Mouse (Mus musculus) CH12.LX (cell line): Measurements from ENCODE around the gene Ptges. TPM values are rescaled to one million over a fixed set of nuclear protein-coding genes. Genes with fewer than 3 reads are reported as not detected.

Experiments
- DNase-seq: peaks from one replicate; pipeline ENCODE4 v3.0.0-alpha.2; 2013; ENCODE audit errors: extremely low read depth
- H3K27ac ChIP-seq: 2 replicates; pipeline ENCODE4 v1.5.1; 2012; ENCODE audit warnings: low read depth, mild to moderate bottlenecking, control low read depth, moderate library complexity; ENCODE audit not compliant: insufficient read depth
- H3K27me3 ChIP-seq: replicated peaks from 2 replicates; pipeline ENCODE3; 2012; ENCODE audit warnings: inconsistent platforms
- H3K36me3 ChIP-seq, 2 experiments: replicated peaks in 1 of 2; 2 replicates each; pipeline versions ENCODE3 to v1.6.1; 2012; ENCODE audit warnings: inconsistent platforms in 1 of 2, low read length in 1 of 2, mild to moderate bottlenecking in 1 of 2, mixed read lengths in 1 of 2, moderate library complexity in 1 of 2; ENCODE audit not compliant: control insufficient read depth in 1 of 2, insufficient read depth in 1 of 2
- H3K4me1 ChIP-seq, 2 experiments: 2 replicates each; pipeline ENCODE4 v1.6.1; 2012; ENCODE audit warnings: inconsistent platforms in 1 of 2, moderate library complexity in 1 of 2; ENCODE audit not compliant: insufficient read depth in 2 of 2, control insufficient read depth in 1 of 2
- H3K4me2 ChIP-seq: 2 replicates; pipeline ENCODE4 v1.6.1; 2012; ENCODE audit warnings: low read depth, mild to moderate bottlenecking, control low read depth; ENCODE audit not compliant: poor library complexity, insufficient read depth, severe bottlenecking
- H3K4me3 ChIP-seq, 3 experiments: fragments of 150-350 bp in 1 of 3; sonication (generic) in 1 of 3; replicated peaks in 1 of 3; 2 replicates each; pipeline versions ENCODE3 to v1.5.1; 2011 to 2012; ENCODE audit warnings: low read depth in 2 of 3, low read length in 2 of 3, mild to moderate bottlenecking in 2 of 3, moderate library complexity in 2 of 3, control low read depth in 1 of 3, improper control_type of control experiment in 1 of 3, inconsistent platforms in 1 of 3, mixed read lengths in 1 of 3; ENCODE audit not compliant: poor library complexity in 1 of 3
- H3K79me2 ChIP-seq: replicated peaks from 2 replicates; pipeline ENCODE4 v1.6.1; 2012; ENCODE audit warnings: mild to moderate bottlenecking, moderate library complexity; ENCODE audit not compliant: control insufficient read depth, poor library complexity, insufficient read depth, severe bottlenecking; ENCODE audit errors: extremely low read depth
- H3K9ac ChIP-seq: 2 replicates; pipeline ENCODE4 v1.6.1; 2012; ENCODE audit warnings: low read depth, mild to moderate bottlenecking, control low read depth, moderate library complexity; ENCODE audit not compliant: insufficient read depth
- H3K9me3 ChIP-seq: replicated peaks from 2 replicates; pipeline ENCODE3; 2012; ENCODE audit warnings: low read length, inconsistent platforms, mixed read lengths
- BHLHE40 ChIP-seq: IDR thresholded peaks from 2 replicates; pipeline ENCODE4 v1.6.1; 2011; ENCODE audit warnings: mild to moderate bottlenecking, low read depth, low read length, improper control_type of control experiment
- CHD1 ChIP-seq: IDR thresholded peaks from 2 replicates; pipeline ENCODE4 v1.6.1; 2012; ENCODE audit warnings: low read depth, low read length, improper control_type of control experiment, inconsistent platforms
- CHD2 ChIP-seq: IDR thresholded peaks from 2 replicates; pipeline ENCODE4 v1.6.1; 2011; ENCODE audit warnings: low read length, improper control_type of control experiment
- CTCF ChIP-seq, 2 experiments: IDR thresholded peaks in 1 of 2; conservative IDR thresholded peaks in 1 of 2; 2 replicates each; pipeline ENCODE4 v1.5.1; 2011 to 2012; ENCODE audit warnings: low read depth in 2 of 2, low read length in 2 of 2, improper control_type of control experiment in 1 of 2, inconsistent platforms in 1 of 2, mild to moderate bottlenecking in 1 of 2, moderate library complexity in 1 of 2
- E2F4 ChIP-seq: IDR thresholded peaks from 2 replicates; pipeline ENCODE4 v1.6.1; 2011; ENCODE audit warnings: low read depth, low read length, improper control_type of control experiment; ENCODE audit not compliant: insufficient replicate concordance
- ELF1 ChIP-seq: IDR thresholded peaks from 2 replicates; pipeline ENCODE4 v1.6.1; 2014; ENCODE audit warnings: low read depth, mild to moderate bottlenecking, inconsistent platforms, low read length, improper control_type of control experiment
- EP300 ChIP-seq: IDR thresholded peaks from 2 replicates; pipeline ENCODE4 v1.6.1; 2011; ENCODE audit warnings: low read length, improper control_type of control experiment
- ETS1 ChIP-seq: conservative IDR thresholded peaks from 2 replicates; pipeline ENCODE4 v1.6.1; 2012; ENCODE audit warnings: low read depth, mild to moderate bottlenecking, inconsistent platforms, low read length, improper control_type of control experiment, moderate library complexity
- GABPA ChIP-seq: IDR thresholded peaks from 2 replicates; pipeline ENCODE4 v1.6.1; 2012; ENCODE audit warnings: low read depth, low read length, improper control_type of control experiment, inconsistent platforms; ENCODE audit not compliant: insufficient replicate concordance
- HCFC1 ChIP-seq: IDR thresholded peaks from 2 replicates; pipeline ENCODE4 v1.6.1; 2012; ENCODE audit warnings: low read depth, mild to moderate bottlenecking, inconsistent platforms, low read length, improper control_type of control experiment
- IRF4 ChIP-seq: IDR thresholded peaks from 2 replicates; pipeline ENCODE4 v1.6.1; 2014; ENCODE audit warnings: low read depth, mild to moderate bottlenecking, inconsistent platforms, low read length, improper control_type of control experiment
- JUN ChIP-seq: IDR thresholded peaks from 2 replicates; pipeline ENCODE4 v1.6.1; 2011; ENCODE audit warnings: low read depth, mild to moderate bottlenecking, low read length, improper control_type of control experiment, moderate library complexity; ENCODE audit not compliant: insufficient read depth
- JUND ChIP-seq: conservative IDR thresholded peaks from 2 replicates; pipeline ENCODE4 v1.6.1; 2011; ENCODE audit warnings: low read depth, low read length, improper control_type of control experiment
- KAT2A ChIP-seq: IDR thresholded peaks from 2 replicates; pipeline ENCODE4 v1.6.1; 2012; ENCODE audit warnings: low read length, improper control_type of control experiment, inconsistent platforms; ENCODE audit not compliant: insufficient replicate concordance
- MAFK ChIP-seq: IDR thresholded peaks from 2 replicates; pipeline ENCODE4 v1.6.1; 2011; ENCODE audit warnings: low read length, improper control_type of control experiment; ENCODE audit not compliant: insufficient replicate concordance
- MAX ChIP-seq: IDR thresholded peaks from 2 replicates; pipeline ENCODE4 v1.6.1; 2011; ENCODE audit warnings: low read length, improper control_type of control experiment
- MAZ ChIP-seq: IDR thresholded peaks from 2 replicates; pipeline ENCODE4 v1.6.1; 2012; ENCODE audit warnings: low read depth, mild to moderate bottlenecking, inconsistent platforms, low read length, improper control_type of control experiment, moderate library complexity
- MEF2A ChIP-seq: IDR thresholded peaks from 2 replicates; pipeline ENCODE4 v1.6.1; 2014; ENCODE audit warnings: low read depth, mild to moderate bottlenecking, inconsistent platforms, low read length, improper control_type of control experiment, borderline replicate concordance
- MXI1 ChIP-seq: IDR thresholded peaks from 2 replicates; pipeline ENCODE4 v1.6.1; 2011; ENCODE audit warnings: mild to moderate bottlenecking, low read depth, low read length, improper control_type of control experiment
- MYC ChIP-seq: IDR thresholded peaks from 2 replicates; pipeline ENCODE4 v1.6.1; 2011; ENCODE audit warnings: low read depth, mild to moderate bottlenecking, improper control_type of control experiment, low read length
- NELFE ChIP-seq: IDR thresholded peaks from 2 replicates; pipeline ENCODE4 v1.6.1; 2011; ENCODE audit warnings: low read depth, low read length, improper control_type of control experiment
- NRF1 ChIP-seq: IDR thresholded peaks from 2 replicates; pipeline ENCODE4 v1.6.1; 2014; ENCODE audit warnings: low read depth, mild to moderate bottlenecking, inconsistent platforms, low read length, improper control_type of control experiment, moderate library complexity
- PAX5 ChIP-seq: IDR thresholded peaks from 2 replicates; pipeline ENCODE4 v1.6.1; 2012; ENCODE audit warnings: low read length, inconsistent platforms, mixed read lengths
- POLR2A ChIP-seq: IDR thresholded peaks from 2 replicates; pipeline ENCODE4 v1.6.1; 2011; ENCODE audit warnings: low read depth, mild to moderate bottlenecking, improper control_type of control experiment, low read length
- POLR2AphosphoS2 ChIP-seq: IDR thresholded peaks from 2 replicates; pipeline ENCODE4 v1.6.1; 2011; ENCODE audit warnings: low read depth, low read length, improper control_type of control experiment
- RAD21 ChIP-seq: IDR thresholded peaks from 2 replicates; pipeline ENCODE4 v1.6.1; 2011; ENCODE audit warnings: low read depth, mild to moderate bottlenecking, low read length, improper control_type of control experiment, moderate library complexity
- RCOR1 ChIP-seq: conservative IDR thresholded peaks from 2 replicates; pipeline ENCODE4 v1.6.1; 2012; ENCODE audit warnings: low read depth, mild to moderate bottlenecking, inconsistent platforms, low read length, improper control_type of control experiment
- SIN3A ChIP-seq: IDR thresholded peaks from 2 replicates; pipeline ENCODE4 v1.6.1; 2012; ENCODE audit warnings: low read length, improper control_type of control experiment, inconsistent platforms
- SMC3 ChIP-seq: IDR thresholded peaks from 2 replicates; pipeline ENCODE4 v1.6.1; 2011; ENCODE audit warnings: low read depth, low read length, improper control_type of control experiment
- TBP ChIP-seq: conservative IDR thresholded peaks from 2 replicates; pipeline ENCODE4 v1.6.1; 2011; ENCODE audit warnings: low read depth, low read length, improper control_type of control experiment
- TCF12 ChIP-seq: IDR thresholded peaks from 2 replicates; pipeline ENCODE4 v1.6.1; 2014; ENCODE audit warnings: low read depth, mild to moderate bottlenecking, inconsistent platforms, low read length, improper control_type of control experiment
- UBTF ChIP-seq: IDR thresholded peaks from 2 replicates; pipeline ENCODE4 v1.6.1; 2012; ENCODE audit warnings: low read depth, mild to moderate bottlenecking, inconsistent platforms, low read length, improper control_type of control experiment, moderate library complexity
- USF1 ChIP-seq: IDR thresholded peaks from 2 replicates; pipeline ENCODE4 v1.6.1; 2014; ENCODE audit warnings: low read depth, mild to moderate bottlenecking, inconsistent platforms, low read length, improper control_type of control experiment
- USF2 ChIP-seq: conservative IDR thresholded peaks from 2 replicates; pipeline ENCODE4 v1.6.1; 2011; ENCODE audit warnings: low read depth, low read length, improper control_type of control experiment
- ZC3H11A ChIP-seq: IDR thresholded peaks from 2 replicates; pipeline ENCODE4 v1.6.1; 2012; ENCODE audit warnings: low read depth, mild to moderate bottlenecking, inconsistent platforms, low read length, improper control_type of control experiment
- ZKSCAN1 ChIP-seq: IDR thresholded peaks from 2 replicates; pipeline ENCODE4 v1.6.1; 2012; ENCODE audit warnings: low read depth, inconsistent platforms, low read length, improper control_type of control experiment, borderline replicate concordance
- ZMIZ1 ChIP-seq: IDR thresholded peaks from 2 replicates; pipeline ENCODE4 v1.6.1; 2012; ENCODE audit warnings: low read depth, mild to moderate bottlenecking, inconsistent platforms, low read length, improper control_type of control experiment
- ZNF384 ChIP-seq: IDR thresholded peaks from 2 replicates; pipeline ENCODE4 v1.6.1; 2012; ENCODE audit warnings: low read depth, low read length, improper control_type of control experiment, inconsistent platforms
- dilution Hi-C: fragments of 300-500 bp; cut with MboI; formaldehyde crosslinking; loops from 2 replicates; pipeline ENCODE4 v1.14.3; 2020; ENCODE audit warnings: low sequenced_read_pairs; ENCODE audit not compliant: extremely low pct_unique_long_range_greater_than_20kb, extremely low pct_ligation_motif_present
- in situ Hi-C: fragments of 300-500 bp; cut with MboI; formaldehyde crosslinking; loops from 3 replicates; pipeline ENCODE4 v1.14.3; 2019; ENCODE audit warnings: low sequenced_read_pairs, low pct_ligation_motif_present, low pct_unique_long_range_greater_than_20kb, mixed read lengths
- polyA plus RNA-seq: library from polyadenylated mRNA; unstranded; fragments of >175 nt; gene quantifications from 2 replicates; pipeline ENCODE4 v1.2.1, GENCODE M21; 2012; ENCODE audit warnings: low read depth; ENCODE audit not compliant: insufficient read length
- total RNA-seq, 2 experiments: library from RNA; depleted of rRNA; stranded (reverse); fragments of 300-350 nt in 1 of 2; fragments of >200 nt in 1 of 2; gene quantifications; 2 replicates each; pipeline ENCODE4 v1.2.3; 2012 to 2014

The Ptges gene
- total and polyA plus RNA-seq, 3 experiments = 0.04 to 0.09 TPM; not detected in 1

- Histone ChIP-seq H3K36me3 (peaks cover 30 to 58% of the 10 kb centered on the region in 2 experiments), H3K9ac (peak within 1 kb of the TSS; percentile 90)
Measured at GRCm38 (mm10) chr2:30967352-30968327, 38.0 kb upstream of the Ptges start, which contains the start of gene Tor1a. Gene Tor1a, minus strand, starts transcription at chr2:30967933.

GRCm38 (mm10) chr2:30966826-30967225 is 37.2 kb upstream of the Ptges start:
- in situ Hi-C loops = no loop called here
- Histone ChIP-seq H3K79me2 (peaks cover 19% of the 10 kb centered on the region), H3K4me3 (peak overlapping the region; percentile 87 to 99 (median 98)), H3K9me3 (no peaks in the 10 kb centered on the region), H3K9ac (peak overlapping the region; percentile 90), H3K36me3 (peaks cover 34 to 61% of the 10 kb centered on the region in 2 experiments), H3K4me2 (peak overlapping the region; percentile 67), H3K27me3 (no peaks in the 10 kb centered on the region), H3K4me1 (peaks cover 3 to 19% of the 10 kb centered on the region in 2 experiments), H3K27ac (no peak overlapping the region)
- dilution Hi-C loops = no loop called here
- peak; percentile 21 for DNase-seq
- TF ChIP-seq E2F4 (no peak), HCFC1 (no peak), BHLHE40 (0 out of 2 replicates have a peak, but pooled peaks have one; percentile 18), MAZ (0 out of 2 replicates have a peak, but pooled peaks have one; percentile 35), PAX5 (no peak), SMC3 (no peak)

More at GRCm38 (mm10) chr2:30967352-30968327, 38.0 kb upstream of the Ptges start, which contains the start of gene Tor1a:
- TF ChIP-seq TBP (0 out of 2 replicates have a peak, but pooled peaks have one; percentile 32), JUND (no peak), MYC (no peak), MEF2A (peak; percentile 19; the same call in 1 of the 2 replicates), MXI1 (peak; percentile 85), MAZ (peak; percentile 45; the same call in 1 of the 2 replicates), ETS1 (no peak), ZKSCAN1 (no peak), NRF1 (peak; percentile 87), MAFK (no peak), RAD21 (no peak), BHLHE40 (no peak), UBTF (no peak), USF2 (no peak), ZNF384 (no peak), RCOR1 (peak; percentile 91), POLR2A (peak; percentile 96), EP300 (no peak), CHD1 (no peak), MAX (peak; percentile 45; the same call in 1 of the 2 replicates), HCFC1 (peak; percentile 96), E2F4 (no peak), IRF4 (peak; percentile 52; the same call in 1 of the 2 replicates), ELF1 (peak; percentile 73), CHD2 (no peak), USF1 (no peak), CTCF (conservative IDR thresholded peaks at IDR 0.05 in 1 of 2, IDR thresholded peaks at IDR 0.05 in 1 of 2; ENCODE audit: low read depth in 2 of 2, low read length in 2 of 2) (no peak), SIN3A (peak; percentile 76), JUN (no peak), TCF12 (peak; percentile 81), SMC3 (no peak), NELFE (peak; percentile 93), POLR2AphosphoS2 (peak; percentile 90), ZMIZ1 (peak; percentile 89), KAT2A (peak; percentile 90; the same call in 1 of the 2 replicates), ZC3H11A (no peak), GABPA (no peak; the same call in 1 of the 2 replicates), PAX5 (no peak)
- no peaks in the 10 kb centered on the region for H3K9me3 ChIP-seq
- H3K4me2 ChIP-seq = peak within 1 kb of the TSS; percentile 67
- H3K27ac ChIP-seq = peak within 1 kb of the TSS; percentile 56
- peaks cover 19% of the 10 kb centered on the region for H3K79me2 ChIP-seq
- DNase-seq = peak; percentile 87
- in situ Hi-C loops (no loop called here), dilution Hi-C loops (no loop called here)
- peak within 1 kb of the TSS; percentile 87 to 99 (median 98) for H3K4me3 ChIP-seq
- peaks cover 3 to 19% of the 10 kb centered on the region in 2 experiments for H3K4me1 ChIP-seq
- H3K27me3 ChIP-seq = no peaks in the 10 kb centered on the region
